Mouse (Mus musculus) gastrocnemius, postnatal 14 days (tissue): ENCODE measurements at regions not wholly inside any gene's neighbourhood (a gene's known extent, or its start where the extent isn't known, plus 50 kb on each side); places are given as distances from the start of the nearest gene placed in this dataset.
"Not testable (repeated sequence)": the region's sequence is repeated elsewhere in the genome, so short reads cannot be mapped to it uniquely, and the experiment has no call there.

Source experiments
- DNase-seq: peaks from one replicate; pipeline ENCODE4 v3.0.0; 2021; ENCODE audit warnings: mixed read lengths
- intact Hi-C: fragments of 180-260 bp; cut with DNase I; formaldehyde crosslinking; loops from one replicate; pipeline ENCODE4 v1.15.1; 2025; ENCODE audit warnings: low total_unique reads

- intact Hi-C loops: loop anchor here (2.0 kb wide), 1 partner anchor 102 kb away; no protein-coding TSS in a partner anchor
- no peak for DNase-seq
These were observed 80.1 kb upstream of the Cyp2b13 start for GRCm38 (mm10) chr7:25981167-25981566.

- no peak for DNase-seq
- intact Hi-C loops: no loop called here
These were observed 74.3 kb upstream of the Cyp2b13 start for GRCm38 (mm10) chr7:25986981-25987380.

GRCm38 (mm10) chr7:25988322-25988721 lies 73.0 kb upstream of the Cyp2b13 start:
- DNase-seq: no peak
- intact Hi-C loops: no loop called here

GRCm38 (mm10) chr7:26005916-26006315 lies 55.4 kb upstream of the Cyp2b13 start:
- DNase-seq, intact Hi-C loops: not testable (repeated sequence)

- DNase-seq: no peak
- intact Hi-C loops: no loop called here
These were observed 53.2 kb upstream of the Cyp2b13 start for GRCm38 (mm10) chr7:26008056-26008455.
